Mouse (Mus musculus) intestine, embryonic 14.5 days (tissue): ENCODE results near the gene Gm38392. TPM values are rescaled to one million over a fixed set of nuclear protein-coding genes. Genes with fewer than 3 reads are reported as not detected.

Experiments
- ATAC-seq: fragments of 200-750 bp; cut with Nextera tagmentation; replicated peaks from 2 replicates; pipeline ENCODE4 v1.8.0; 2017; ENCODE audit warnings: low read depth, moderate number of reproducible peaks, moderate TSS enrichment, moderate library complexity; ENCODE audit not compliant: low FRiP score, low TSS enrichment
- DNase-seq: peaks from one replicate; pipeline ENCODE4 v3.0.0-alpha.2; 2018; ENCODE audit warnings: low spot score
- H3K27ac ChIP-seq: fragments of 300-500 bp; sonication (generic); 2 replicates; pipeline ENCODE4 v1.5.1; 2014; ENCODE audit warnings: low read depth, mild to moderate bottlenecking, control low read depth
- H3K27me3 ChIP-seq: fragments of 300-500 bp; sonication (generic); replicated peaks from 2 replicates; pipeline ENCODE4 v1.6.1; 2014; ENCODE audit warnings: low read length, control low read depth; ENCODE audit not compliant: control insufficient read depth, insufficient read depth
- H3K36me3 ChIP-seq: fragments of 300-500 bp; sonication (generic); 2 replicates; pipeline ENCODE4 v1.6.1; 2014; ENCODE audit warnings: low read length, control low read depth; ENCODE audit not compliant: control insufficient read depth, insufficient read depth
- H3K4me1 ChIP-seq: fragments of 300-500 bp; sonication (generic); replicated peaks from 2 replicates; pipeline ENCODE4 v1.6.1; 2014; ENCODE audit warnings: low read length, control low read depth, mixed read lengths; ENCODE audit not compliant: control insufficient read depth, insufficient read depth
- H3K4me2 ChIP-seq: fragments of 300-500 bp; sonication (generic); 2 replicates; pipeline ENCODE4 v1.6.1; 2014; ENCODE audit warnings: low read length
- H3K4me3 ChIP-seq: fragments of 300-500 bp; sonication (generic); 2 replicates; pipeline ENCODE4 v1.5.1; 2014; ENCODE audit warnings: low read depth, low read length, control low read depth, mixed read lengths
- H3K9ac ChIP-seq: fragments of 300-500 bp; sonication (generic); 2 replicates; pipeline ENCODE4 v1.6.1; 2014; ENCODE audit warnings: mild to moderate bottlenecking, low read length
- H3K9me3 ChIP-seq: fragments of 300-500 bp; sonication (generic); 2 replicates; pipeline ENCODE4 v1.6.1; 2016; ENCODE audit warnings: low read length, control low read depth; ENCODE audit not compliant: control insufficient read depth
- WGBS: fragments of 180-500 bp; shearing (Covaris S2); extraction: QIAGEN DNeasy Blood & Tissue Kit; methylation state at CpG from one replicate; pipeline ENCODE4 v1.1.7; 2014; 5-methylcytosine and 5-hydroxymethylcytosine counted together
- polyA plus RNA-seq: library from polyadenylated mRNA; unstranded; fragments of >200 nt; fragmentation: Nextera tagmentation; extraction: Ambion mirVana; gene quantifications from 2 replicates; pipeline ENCODE4 v1.2.1, GENCODE M21; 2014

Gene Gm38392
- polyA plus RNA-seq, 1 experiment from 2014 or later = 0.28 TPM

DNA sequence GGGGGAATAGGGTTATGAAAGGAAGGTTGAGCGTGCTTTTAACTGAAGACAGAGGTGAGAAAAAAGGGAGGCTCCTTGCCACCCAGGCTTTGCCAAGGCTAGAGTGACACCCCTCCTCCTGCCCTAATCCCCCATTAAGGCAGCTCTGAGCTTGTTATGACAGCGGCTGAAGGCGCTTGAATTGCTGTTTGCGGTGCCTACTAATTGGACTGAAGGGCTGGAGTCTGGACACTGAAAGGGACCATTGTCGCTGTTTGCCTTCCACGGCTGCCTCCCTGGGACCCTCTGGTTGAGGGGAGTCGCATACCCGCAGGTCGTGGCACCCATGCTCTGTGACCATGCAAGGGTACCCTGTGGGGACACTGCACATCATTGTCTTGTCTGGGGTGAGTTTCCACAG lies 67.1 kb downstream of the Gm38392 start:
- 27% methylated on average over 9 of the region's 9 CpGs for WGBS
- ATAC-seq (no peak), DNase-seq (no peak)
- H3K36me3 ChIP-seq = no peaks in the 10 kb centered on the region
- H3K4me1 ChIP-seq = peaks cover 5% of the 10 kb centered on the region
- H3K27me3 ChIP-seq = peaks cover 68% of the 10 kb centered on the region
- no peaks in the 10 kb centered on the region for H3K9me3 ChIP-seq
- H3K27ac ChIP-seq = no peak overlapping the region
- H3K4me2 ChIP-seq = no peak overlapping the region
- no peak overlapping the region for H3K4me3 ChIP-seq
- no peak overlapping the region for H3K9ac ChIP-seq

GRCm38 (mm10) chr3:88217679-88218078 lies 69.3 kb downstream of the Gm38392 start:
- no peak overlapping the region for H3K4me2 ChIP-seq
- H3K27ac ChIP-seq = no peak overlapping the region
- no peak overlapping the region for H3K9ac ChIP-seq
- no peaks in the 10 kb centered on the region for H3K36me3 ChIP-seq
- H3K4me1 ChIP-seq = peaks cover 7% of the 10 kb centered on the region
- no peak for DNase-seq
- H3K4me3 ChIP-seq = no peak overlapping the region
- H3K9me3 ChIP-seq = no peaks in the 10 kb centered on the region
- ATAC-seq = no peak
- peaks cover 85% of the 10 kb centered on the region for H3K27me3 ChIP-seq
- 62% methylated on average over 1 of the region's 2 CpGs for WGBS

- ATAC-seq (no peak), DNase-seq (no peak)
- WGBS = 12% methylated on average over 7 of the region's 7 CpGs
- Histone ChIP-seq H3K4me3 (no peak overlapping the region), H3K4me1 (peaks cover 7% of the 10 kb centered on the region), H3K36me3 (no peaks in the 10 kb centered on the region), H3K27me3 (peaks cover 87% of the 10 kb centered on the region), H3K27ac (no peak overlapping the region), H3K9me3 (no peaks in the 10 kb centered on the region), H3K9ac (no peak overlapping the region), H3K4me2 (no peak overlapping the region)
Observed at GRCm38 (mm10) chr3:88216534-88217326, 70.3 kb downstream of the Gm38392 start.

DNA sequence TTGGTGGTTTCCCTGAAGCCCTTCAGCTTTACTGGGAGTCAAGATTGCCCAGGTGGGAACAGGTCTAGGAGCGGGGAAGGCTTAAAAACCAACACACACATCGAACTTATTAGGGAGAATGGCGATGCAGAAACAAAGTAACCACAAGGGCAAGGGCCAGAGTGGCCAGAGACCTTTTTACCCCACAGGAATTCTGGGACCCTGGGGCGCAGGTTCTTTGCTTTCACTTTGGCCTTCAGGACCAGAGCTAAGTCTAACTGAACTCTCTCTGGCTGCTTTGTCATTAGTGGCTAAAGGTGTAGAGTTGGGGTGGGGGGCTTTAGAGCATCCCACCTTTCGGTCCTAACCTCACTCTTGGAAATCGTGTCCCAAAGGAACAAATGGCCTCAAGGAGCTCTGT lies 70.9 kb downstream of the Gm38392 start:
- Histone ChIP-seq H3K27ac (no peak overlapping the region), H3K36me3 (no peaks in the 10 kb centered on the region), H3K4me2 (no peak overlapping the region), H3K4me3 (no peak overlapping the region), H3K27me3 (peaks cover 91% of the 10 kb centered on the region), H3K4me1 (peaks cover 7% of the 10 kb centered on the region), H3K9me3 (no peaks in the 10 kb centered on the region), H3K9ac (no peak overlapping the region)
- 2% methylated on average over 6 of the region's 6 CpGs for WGBS
- no peak for DNase-seq
- ATAC-seq = no peak

DNA sequence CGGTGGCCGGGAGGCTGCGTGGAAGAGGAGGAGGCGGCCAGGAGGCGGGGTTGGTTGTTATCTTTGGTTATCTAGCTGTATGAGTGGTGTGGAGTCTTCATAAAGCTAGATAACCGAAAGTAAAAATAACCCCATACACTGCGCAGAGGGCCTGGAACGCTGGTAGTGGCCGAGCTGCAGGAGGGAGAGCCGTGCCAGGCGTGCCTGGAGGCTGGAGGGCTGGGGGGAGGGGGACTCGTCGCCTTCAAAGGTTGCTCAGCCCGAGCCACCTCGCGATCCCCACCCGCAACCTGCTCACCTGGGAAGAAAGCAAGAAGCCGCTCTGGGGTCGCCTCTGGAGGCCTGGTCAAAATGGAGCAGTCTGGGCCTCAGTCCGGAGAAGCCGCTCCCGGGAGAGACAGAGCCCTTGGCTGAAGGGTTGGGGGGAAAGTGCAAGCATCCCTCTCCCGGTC lies 71.4 kb downstream of the Gm38392 start:
- Histone ChIP-seq H3K4me1 (peaks cover 7% of the 10 kb centered on the region), H3K4me3 (peak overlapping the region; percentile 19), H3K27ac (no peak overlapping the region), H3K4me2 (peak overlapping the region; percentile 27), H3K27me3 (peaks cover 96% of the 10 kb centered on the region), H3K9ac (no peak overlapping the region), H3K36me3 (no peaks in the 10 kb centered on the region), H3K9me3 (no peaks in the 10 kb centered on the region)
- WGBS = 1% methylated on average over 23 of the region's 23 CpGs
- DNase-seq (no peak), ATAC-seq (no peak)

DNA sequence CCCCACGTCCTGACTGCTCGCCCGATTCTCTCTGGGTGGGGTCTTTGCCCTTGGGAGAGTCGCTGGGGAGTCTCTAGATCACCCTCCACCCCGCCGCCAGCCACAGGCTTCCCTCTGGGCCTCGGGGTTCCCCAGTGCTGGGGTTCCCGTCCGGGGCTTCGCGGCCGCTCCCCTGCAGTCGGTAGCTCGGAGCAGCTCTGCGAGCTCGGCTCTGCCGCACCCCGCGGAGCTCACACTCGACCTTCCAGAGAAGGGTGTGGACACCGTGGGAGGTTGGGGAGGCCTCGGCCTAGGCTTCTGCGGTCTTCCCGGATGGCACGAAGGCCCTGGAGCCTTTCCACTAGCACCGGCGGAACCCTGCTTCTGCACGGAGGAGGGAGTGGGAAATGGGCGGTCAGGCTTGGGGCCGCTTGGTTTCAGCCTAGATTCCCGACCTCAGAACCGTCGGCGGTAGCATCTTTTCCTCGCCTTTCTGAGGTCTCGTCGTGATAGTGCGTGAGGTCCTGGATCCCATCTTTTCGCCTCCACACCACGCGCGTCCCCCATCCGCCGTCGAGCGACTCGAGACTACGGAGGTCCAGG lies 71.9 kb downstream of the Gm38392 start:
- Histone ChIP-seq H3K4me2 (peak overlapping the region; percentile 27), H3K4me3 (peak overlapping the region; percentile 19), H3K4me1 (peaks cover 7% of the 10 kb centered on the region), H3K9me3 (no peaks in the 10 kb centered on the region), H3K27ac (no peak overlapping the region), H3K9ac (no peak overlapping the region), H3K27me3 (peaks cover 97% of the 10 kb centered on the region), H3K36me3 (no peaks in the 10 kb centered on the region)
- DNase-seq (no peak), ATAC-seq (no peak)
- WGBS = under 1% methylated on average over 48 of the region's 48 CpGs

GRCm38 (mm10) chr3:88214197-88214938 lies 72.6 kb downstream of the Gm38392 start:
- no peak for ATAC-seq
- H3K4me2 ChIP-seq = no peak overlapping the region
- no peaks in the 10 kb centered on the region for H3K36me3 ChIP-seq
- H3K27me3 ChIP-seq = peaks cover 97% of the 10 kb centered on the region
- no peak overlapping the region for H3K27ac ChIP-seq
- DNase-seq = no peak
- peaks cover 7% of the 10 kb centered on the region for H3K4me1 ChIP-seq
- no peak overlapping the region for H3K4me3 ChIP-seq
- no peak overlapping the region for H3K9ac ChIP-seq
- 3% methylated on average over 37 of the region's 42 CpGs for WGBS
- H3K9me3 ChIP-seq = no peaks in the 10 kb centered on the region

DNA sequence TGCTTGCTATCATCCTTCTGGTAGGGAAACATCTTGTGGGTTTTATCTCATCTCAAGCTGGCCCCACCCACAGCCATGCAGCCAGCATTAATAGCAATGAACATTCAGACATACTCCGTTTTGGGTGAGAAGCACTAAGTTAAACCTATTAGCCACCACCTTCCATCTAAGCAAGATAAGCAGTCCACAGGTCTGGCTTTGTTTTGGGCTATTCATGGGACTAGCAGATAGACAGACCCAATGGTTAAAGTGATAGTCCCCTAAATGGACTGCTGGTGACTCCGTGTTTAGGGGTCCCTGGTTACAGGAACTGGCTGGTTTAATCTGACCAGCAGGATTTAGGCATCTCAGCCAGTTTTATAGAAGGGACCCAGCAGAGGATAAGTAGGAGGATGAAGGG lies 74.0 kb downstream of the Gm38392 start:
- H3K36me3 ChIP-seq = no peaks in the 10 kb centered on the region
- H3K9ac ChIP-seq = no peak overlapping the region
- peaks cover 98% of the 10 kb centered on the region for H3K27me3 ChIP-seq
- H3K27ac ChIP-seq = no peak overlapping the region
- WGBS = 7% methylated on average over 2 of the region's 2 CpGs
- H3K4me3 ChIP-seq = no peak overlapping the region
- no peaks in the 10 kb centered on the region for H3K9me3 ChIP-seq
- no peak for ATAC-seq
- no peak for DNase-seq
- H3K4me1 ChIP-seq = peaks cover 7% of the 10 kb centered on the region
- H3K4me2 ChIP-seq = no peak overlapping the region
